Mouse (Mus musculus): ENCODE results near the gene Parvg. TPM values are rescaled to one million over a fixed set of nuclear protein-coding genes. Genes with fewer than 3 reads are reported as not detected.

Parvg gene
- polyA plus RNA-seq (2012; rRNA removed) = 1.3 and 1.9 TPM in 2 replicates

GRCm38 (mm10) chr15:84323966-84324869, at the start of gene Parvg:
Gene Parvg (plus strand): TSS chr15:84324026.

Other genes starting within 250 kb of the Parvg start
- 81.3 and 85.5 TPM in 2 replicates for gene Sult4a1, start 218.3 kb upstream of the Parvg start, polyA plus RNA-seq (2012; rRNA removed)
- gene Pnpla5, start 200.9 kb upstream of the Parvg start, polyA plus RNA-seq (2012; rRNA removed) = not detected in 2 replicates
- 9.5 and 10.9 TPM in 2 replicates for gene Pnpla3, start 156.2 kb upstream of the Parvg start, polyA plus RNA-seq (2012; rRNA removed)
- gene Samm50, start 131.8 kb upstream of the Parvg start, polyA plus RNA-seq (2012; rRNA removed) = 27.2 and 29.6 TPM in 2 replicates
- 11.3 and 15.9 TPM in 2 replicates for gene Parvb, start 92.0 kb upstream of the Parvg start, polyA plus RNA-seq (2012; rRNA removed)
- 21.7 and 25.2 TPM in 2 replicates for gene Shisal1, start 123.1 kb downstream of the Parvg start, polyA plus RNA-seq (2012; rRNA removed)
- gene Rtl6, start 233.8 kb downstream of the Parvg start, polyA plus RNA-seq (2012; rRNA removed) = 42.9 and 44.6 TPM in 2 replicates